In the genomic region with DNA sequence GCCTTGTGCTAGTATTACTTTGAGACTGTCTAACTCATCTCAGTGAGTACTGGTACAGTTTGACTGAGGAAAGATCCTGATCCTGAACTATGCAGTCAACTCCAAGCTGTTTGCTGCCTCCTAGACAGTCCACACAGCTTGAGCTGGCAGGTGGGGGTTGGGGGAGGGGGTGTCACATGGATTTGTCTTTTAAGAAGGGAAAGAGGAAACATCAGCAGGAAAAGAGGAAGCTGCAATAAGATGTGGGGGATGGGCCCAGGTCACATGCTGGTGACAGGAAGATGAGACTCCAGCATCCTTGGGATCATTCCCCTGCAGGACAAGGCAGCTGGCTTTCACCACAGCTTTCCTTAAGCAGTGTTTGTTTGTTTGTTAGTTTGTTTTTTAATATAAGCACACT, we compare ENCODE assay signal across 8 mouse cellular contexts. TPM values are rescaled to one million over a fixed set of nuclear protein-coding genes. Genes with fewer than 3 reads are reported as not detected.
DNase-seq lines count a peak whose midpoint lies in the region; ATAC-seq and TF ChIP-seq lines count a peak whose summit lies in the region.

No protein-coding gene starts in this region.

- H3K36me3 ChIP-seq in CH12.LX (replicated peaks in 1 of 2; ENCODE audit: control insufficient read depth in 1 of 2, insufficient read depth in 1 of 2, low read length in 1 of 2), result peaks cover 0 to 49% of the 10 kb centered on the region in 2 experiments
- H3K36me3 ChIP-seq in liver, postnatal 0 days (replicated peaks; ENCODE audit: insufficient read depth, low read length), result no peaks in the 10 kb centered on the region

- in situ Hi-C loops in CH12.LX (cut with MboI; ENCODE audit: low pct_ligation_motif_present, low pct_unique_long_range_greater_than_20kb, low sequenced_read_pairs), result no loop called here

- peak; percentile 55 for ATAC-seq in liver, postnatal 0 days
- ATAC-seq in erythroid progenitor cell, adult 5-6 weeks (replicated peaks; ENCODE audit: low FRiP score, poor library complexity, severe bottlenecking), result no peak
- no peak for ATAC-seq in cerebellum, adult (ENCODE audit: insufficient number of reproducible peaks, low FRiP score, low TSS enrichment)

- H3K4me2 ChIP-seq in CH12.LX (ENCODE audit: insufficient read depth, low read depth, poor library complexity, severe bottlenecking), result no peak overlapping the region
- no peak overlapping the region for H3K4me2 ChIP-seq in liver, postnatal 0 days (ENCODE audit: low read depth, low read length)

- DNase-seq in layer of hippocampus, adult 9-11 months, result peak; percentile 89
- no peak for DNase-seq in layer of hippocampus, postnatal 25 days (ENCODE audit: extremely low spot score in 1 of 2, low spot score in 1 of 2)
- DNase-seq in CH12.LX (ENCODE audit: extremely low read depth) (peak; percentile 73), ZHBTc4 (ENCODE audit: low read depth, low spot score) (peak; percentile 40)
- peak; percentile 63 for DNase-seq in liver, postnatal 0 days
- DNase-seq in ovary, adult 18-20 months (ENCODE audit: low spot score), result no peak

- H3K27me3 ChIP-seq in CH12.LX (replicated peaks), result no peaks in the 10 kb centered on the region
- H3K27me3 ChIP-seq in liver, postnatal 0 days (ENCODE audit: insufficient read depth, low read length), result no peaks in the 10 kb centered on the region

- no peak for TF ChIP-seq POLR2A in CH12.LX (IDR thresholded peaks at IDR 0.05; ENCODE audit: low read depth, low read length)

- peak; percentile 43; the same call in 1 of the 2 replicates for TF ChIP-seq EP300 in CH12.LX (IDR thresholded peaks at IDR 0.05; ENCODE audit: low read length)
- TF ChIP-seq EP300 in liver, postnatal 0 days (IDR thresholded peaks at IDR 0.05; ENCODE audit: low read depth), result no peak

- TF ChIP-seq RAD21 in CH12.LX (IDR thresholded peaks at IDR 0.05; ENCODE audit: low read depth, low read length), result no peak

- no peaks in the 10 kb centered on the region for H3K79me2 ChIP-seq in CH12.LX (replicated peaks; ENCODE audit: control insufficient read depth, extremely low read depth, insufficient read depth, poor library complexity, severe bottlenecking)

- no peaks in the 10 kb centered on the region for H3K9me3 ChIP-seq in CH12.LX (replicated peaks; ENCODE audit: low read length)
- H3K9me3 ChIP-seq in liver, postnatal 0 days (ENCODE audit: low read length), result no peaks in the 10 kb centered on the region

- H3K4me3 ChIP-seq in CH12.LX (replicated peaks in 1 of 3; ENCODE audit: low read depth in 2 of 3, low read length in 2 of 3, poor library complexity in 1 of 3), result no peak overlapping the region
- H3K4me3 ChIP-seq in liver, postnatal 0 days (ENCODE audit: low read depth, low read length), result no peak overlapping the region

- no peak for TF ChIP-seq CTCF in CH12.LX (conservative IDR thresholded peaks at IDR 0.05 in 1 of 2, IDR thresholded peaks at IDR 0.05 in 1 of 2; ENCODE audit: low read depth in 2 of 2, low read length in 2 of 2)
- no peak for TF ChIP-seq CTCF in liver, postnatal 0 days (IDR thresholded peaks at IDR 0.05; ENCODE audit: low read depth)

- dilution Hi-C loops in CH12.LX (cut with MboI; ENCODE audit: extremely low pct_ligation_motif_present, extremely low pct_unique_long_range_greater_than_20kb, low sequenced_read_pairs), result no loop called here

- H3K27ac ChIP-seq in CH12.LX (ENCODE audit: insufficient read depth, low read depth), result no peak overlapping the region
- H3K27ac ChIP-seq in liver, postnatal 0 days (ENCODE audit: low read depth), result 0 out of 2 replicates have a peak overlapping the region, but pooled peaks have one; percentile 18

- peaks cover 8 to 85% of the 10 kb centered on the region in 2 experiments for H3K4me1 ChIP-seq in CH12.LX (ENCODE audit: control insufficient read depth in 1 of 2, insufficient read depth in 2 of 2)
- peaks cover 8% of the 10 kb centered on the region; the same call in 1 of the 2 replicates for H3K4me1 ChIP-seq in liver, postnatal 0 days (ENCODE audit: insufficient read depth)

- no peak overlapping the region for H3K9ac ChIP-seq in CH12.LX (ENCODE audit: insufficient read depth, low read depth)
- H3K9ac ChIP-seq in liver, postnatal 0 days (replicated peaks), result no peak overlapping the region

TF ChIP-seq in CH12.LX, 34 proteins besides CTCF, POLR2A, EP300 and RAD21:
- TF ChIP-seq MYC (IDR thresholded peaks at IDR 0.05; ENCODE audit: low read depth, low read length) (no peak), BHLHE40 (IDR thresholded peaks at IDR 0.05; ENCODE audit: low read depth, low read length) (peak; percentile 45), CHD2 (IDR thresholded peaks at IDR 0.05; ENCODE audit: low read length) (peak; percentile 69)

RNA-seq across cellular contexts. Expression of a gene that starts 8.1 kb away (rescaled TPM):
- 1 to 10 TPM; 1.5 to 2.1 TPM for total RNA-seq in layer of hippocampus, postnatal 25 days (2021)
- total RNA-seq in CH12.LX (2012; rRNA removed), result 8.9 and 10.4 TPM in 2 replicates
- 13.0 and 13.4 TPM in 2 replicates for total RNA-seq in CH12.LX (2014; rRNA removed)
- 14.3 and 14.5 TPM in 2 replicates for polyA plus RNA-seq in CH12.LX (2012; ENCODE audit: insufficient read length, low read depth)
- 1.7 and 1.9 TPM in 2 replicates for polyA plus RNA-seq in liver, postnatal 0 days (2015; fragmentation: Nextera tagmentation; extraction: Ambion mirVana)
- total RNA-seq in erythroid progenitor cell, adult 5-6 weeks (2015; ENCODE audit: low replicate concordance), result 0.84 and 2.2 TPM in 2 replicates
- total RNA-seq in erythroid progenitor cell, adult 5-6 weeks (2017; ENCODE audit: low replicate concordance), result 1.7 and 4.8 TPM in 2 replicates

RNA-seq across cellular contexts. Expression of a gene that starts 39.4 kb away (rescaled TPM):
- total RNA-seq in layer of hippocampus, postnatal 25 days (2021), result 1 to 10 TPM; 7.9 to 8.5 TPM
- total RNA-seq in CH12.LX (2012; rRNA removed) (3.1 and 3.2 TPM in 2 replicates), CH12.LX (2014; rRNA removed) (3.0 and 3.2 TPM in 2 replicates)
- polyA plus RNA-seq in CH12.LX (2012; ENCODE audit: insufficient read length, low read depth), result 2.6 and 2.7 TPM in 2 replicates
- 2.7 and 3.3 TPM in 2 replicates for polyA plus RNA-seq in liver, postnatal 0 days (2015; fragmentation: Nextera tagmentation; extraction: Ambion mirVana)
- total RNA-seq in erythroid progenitor cell, adult 5-6 weeks (2015; ENCODE audit: low replicate concordance), result 1.4 TPM in 1 of 2 replicates, not detected in the other
- 0.23 and 0.77 TPM in 2 replicates for total RNA-seq in erythroid progenitor cell, adult 5-6 weeks (2017; ENCODE audit: low replicate concordance)

Comparison
In these comparisons a context has a peak if more than half of its experiments do, and no peak if none do; other contexts are left out.
1. DNase-seq: peak in layer of hippocampus, adult 9-11 months (single experiment), CH12.LX (single experiment), ZHBTc4 (single experiment) and liver, postnatal 0 days (single experiment); none in layer of hippocampus, postnatal 25 days (0 of 2) and ovary, adult 18-20 months (single experiment).